Mouse (Mus musculus) kidney, embryonic 16.5 days (tissue): Measurements from ENCODE around the gene Zfhx3. TPM values are rescaled to one million over a fixed set of nuclear protein-coding genes. Genes with fewer than 3 reads are reported as not detected.

Experiments used
- ATAC-seq: fragments of 200-750 bp; cut with Nextera tagmentation; 2 replicates; pipeline ENCODE4 v1.8.0; 2017; ENCODE audit warnings: moderate TSS enrichment; ENCODE audit not compliant: low FRiP score, low TSS enrichment
- H3K27ac ChIP-seq: fragments of 300-500 bp; sonication (generic); 2 replicates; pipeline ENCODE4 v1.5.1; 2014; ENCODE audit warnings: low read length
- H3K27me3 ChIP-seq: fragments of 300-500 bp; sonication (generic); 2 replicates; pipeline ENCODE4 v1.6.1; 2014; ENCODE audit warnings: low read length, control low read depth, mixed read lengths; ENCODE audit not compliant: insufficient read depth
- H3K36me3 ChIP-seq: fragments of 300-500 bp; sonication (generic); 2 replicates; pipeline ENCODE4 v1.6.1; 2014; ENCODE audit warnings: low read length, control low read depth, mixed read lengths; ENCODE audit not compliant: insufficient read depth
- H3K4me1 ChIP-seq: fragments of 300-500 bp; sonication (generic); 2 replicates; pipeline ENCODE4 v1.6.1; 2014; ENCODE audit warnings: low read length, control low read depth, mixed read lengths; ENCODE audit not compliant: insufficient read depth
- H3K4me2 ChIP-seq: fragments of 300-500 bp; sonication (generic); replicated peaks from 2 replicates; pipeline ENCODE4 v1.6.1; 2014; ENCODE audit warnings: low read depth, low read length
- H3K4me3 ChIP-seq: fragments of 300-500 bp; sonication (generic); 2 replicates; pipeline ENCODE4 v1.5.1; 2014; ENCODE audit warnings: mild to moderate bottlenecking, low read length
- H3K9ac ChIP-seq: fragments of 300-500 bp; sonication (generic); replicated peaks from 2 replicates; pipeline ENCODE4 v1.6.1; 2014; ENCODE audit warnings: low read length
- H3K9me3 ChIP-seq: fragments of 300-500 bp; sonication (generic); 2 replicates; pipeline ENCODE4 v1.6.1; 2016; ENCODE audit warnings: low read length, control low read depth
- WGBS: fragments of 180-500 bp; shearing (Covaris S2); extraction: QIAGEN DNeasy Blood & Tissue Kit; methylation state at CpG from one replicate; pipeline ENCODE4 v1.1.7; 2014; 5-methylcytosine and 5-hydroxymethylcytosine counted together
- polyA plus RNA-seq: library from polyadenylated mRNA; unstranded; fragments of >200 nt; fragmentation: Nextera tagmentation; extraction: Ambion mirVana; gene quantifications from 2 replicates; pipeline ENCODE4 v1.2.1, GENCODE M21; 2015

Gene Zfhx3
- polyA plus RNA-seq, 1 experiment from 2014 or later: 6.6 TPM

DNA sequence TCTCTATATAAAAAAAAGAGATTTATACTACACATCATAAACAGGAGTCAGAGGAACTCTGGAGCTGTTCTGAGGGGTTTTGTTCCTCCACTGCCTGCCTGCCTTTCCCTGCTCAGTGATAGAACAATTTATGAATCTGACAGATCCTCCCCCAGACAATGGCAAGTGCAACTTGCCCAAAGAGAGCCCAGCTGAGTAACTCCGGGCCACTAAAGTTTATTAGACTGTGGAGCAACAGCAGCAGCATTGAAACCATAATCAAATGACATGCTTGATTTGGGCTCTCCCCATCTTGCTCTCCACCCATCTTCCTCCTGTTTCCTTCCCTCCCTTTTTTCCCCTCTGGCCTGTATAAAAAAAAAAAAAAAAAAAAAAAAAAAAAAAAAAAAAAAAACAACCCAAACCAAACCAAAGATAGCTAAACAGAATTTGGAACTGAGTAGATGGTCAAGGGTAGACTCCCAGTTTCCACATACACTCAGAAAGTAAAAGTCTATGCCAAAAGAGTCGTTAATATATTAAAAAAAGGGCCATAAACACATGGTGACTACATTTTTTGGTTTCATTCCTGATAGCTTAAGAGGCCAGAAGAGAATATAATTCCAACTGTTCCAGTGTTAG, 129.8 kb downstream of the Zfhx3 start:
- no peaks in the 10 kb centered on the region for H3K36me3 ChIP-seq
- 0 out of 2 replicates have a peak, but pooled peaks cover 4% of the 10 kb centered on the region for H3K27me3 ChIP-seq
- no peak overlapping the region for H3K4me2 ChIP-seq
- no peak overlapping the region for H3K9ac ChIP-seq
- ATAC-seq: no peak
- H3K9me3 ChIP-seq: no peaks in the 10 kb centered on the region
- H3K4me3 ChIP-seq: no peak overlapping the region
- 41% methylated on average over 2 of the region's 2 CpGs for WGBS
- no peak overlapping the region for H3K27ac ChIP-seq
- peaks cover 12% of the 10 kb centered on the region; the same call in 1 of the 2 replicates for H3K4me1 ChIP-seq

DNA sequence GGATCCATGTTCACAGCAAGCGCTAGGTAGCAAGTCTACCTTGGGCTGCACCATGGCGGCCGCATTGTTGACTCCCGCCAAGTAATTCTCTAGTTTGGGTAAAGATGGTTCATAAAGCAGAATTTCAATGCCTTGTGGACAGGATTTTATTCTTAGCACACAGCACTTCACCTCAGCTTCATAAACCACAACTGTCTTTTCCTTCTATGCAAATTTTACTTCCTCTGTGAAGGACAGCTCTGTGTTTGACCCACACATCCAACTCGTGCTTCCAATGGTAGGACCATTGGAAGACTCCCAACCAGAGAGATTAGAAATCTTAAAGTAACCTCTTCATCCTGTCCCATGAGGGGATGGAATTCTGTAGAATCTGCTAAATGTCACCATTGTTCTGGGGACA, 130.4 kb downstream of the Zfhx3 start:
- WGBS: 89% methylated on average over 5 of the region's 5 CpGs
- H3K9me3 ChIP-seq: no peaks in the 10 kb centered on the region

DNA sequence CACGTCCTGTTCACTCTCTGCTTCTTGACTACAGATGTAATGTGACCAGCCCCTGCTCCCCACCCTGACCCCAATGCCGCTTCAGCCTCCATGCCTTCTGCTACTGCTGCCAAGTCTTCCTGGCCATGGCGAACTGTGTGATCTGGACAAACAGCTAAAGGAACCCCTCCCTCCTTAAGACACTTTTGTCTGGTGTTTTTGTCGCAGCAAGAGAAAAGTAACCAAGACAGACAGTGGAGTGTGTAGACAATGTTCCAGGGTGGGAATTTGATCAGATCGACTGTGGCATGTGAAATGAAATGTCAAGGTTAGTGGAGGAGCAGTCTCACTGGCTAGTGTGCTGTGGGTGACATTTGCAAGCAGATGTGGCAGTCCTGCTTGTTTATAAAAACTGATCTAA, 132.7 kb downstream of the Zfhx3 start:
- Histone ChIP-seq H3K9me3 (no peaks in the 10 kb centered on the region), H3K4me2 (no peak overlapping the region), H3K27me3 (no peaks in the 10 kb centered on the region), H3K4me1 (peaks cover 3% of the 10 kb centered on the region; the same call in 1 of the 2 replicates), H3K4me3 (no peak overlapping the region), H3K36me3 (no peaks in the 10 kb centered on the region), H3K27ac (no peak overlapping the region), H3K9ac (no peak overlapping the region)
- 69% methylated on average over 5 of the region's 5 CpGs for WGBS
- no peak for ATAC-seq

More for the DNA sequence above, 130.4 kb downstream of the Zfhx3 start:
- no peak overlapping the region for H3K4me2 ChIP-seq
- H3K4me1 ChIP-seq: peaks cover 12% of the 10 kb centered on the region; the same call in 1 of the 2 replicates
- no peak overlapping the region for H3K9ac ChIP-seq
- no peak for ATAC-seq
- no peak overlapping the region for H3K27ac ChIP-seq
- no peaks in the 10 kb centered on the region for H3K36me3 ChIP-seq
- H3K4me3 ChIP-seq: no peak overlapping the region
- H3K27me3 ChIP-seq: 0 out of 2 replicates have a peak, but pooled peaks cover 4% of the 10 kb centered on the region

DNA sequence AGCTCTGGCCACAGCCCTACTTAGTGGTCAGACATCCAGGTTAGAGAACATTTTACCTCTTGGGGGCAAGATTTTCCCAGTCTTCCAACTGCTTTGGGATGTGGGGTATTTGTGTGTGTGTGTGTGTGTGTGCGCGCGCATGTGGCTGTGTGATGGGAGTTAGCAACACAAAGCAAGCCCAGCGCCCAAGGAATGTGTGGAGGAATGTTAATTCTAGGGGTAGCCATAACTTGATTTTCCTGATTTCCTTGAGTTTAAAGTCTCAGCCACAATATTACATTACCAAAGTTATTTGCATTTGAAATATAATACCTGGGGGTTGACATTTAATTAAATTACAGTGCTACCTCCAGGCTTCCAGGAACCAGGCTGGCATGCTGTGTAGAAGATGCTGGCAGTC, 136.3 kb downstream of the Zfhx3 start:
- no peaks in the 10 kb centered on the region for H3K27me3 ChIP-seq
- no peaks in the 10 kb centered on the region for H3K9me3 ChIP-seq
- H3K9ac ChIP-seq: no peak overlapping the region
- no peaks in the 10 kb centered on the region for H3K36me3 ChIP-seq
- H3K4me3 ChIP-seq: no peak overlapping the region
- H3K27ac ChIP-seq: no peak overlapping the region
- H3K4me1 ChIP-seq: no peaks in the 10 kb centered on the region
- 75% methylated on average over 4 of the region's 4 CpGs for WGBS
- no peak overlapping the region for H3K4me2 ChIP-seq
- no peak for ATAC-seq

DNA sequence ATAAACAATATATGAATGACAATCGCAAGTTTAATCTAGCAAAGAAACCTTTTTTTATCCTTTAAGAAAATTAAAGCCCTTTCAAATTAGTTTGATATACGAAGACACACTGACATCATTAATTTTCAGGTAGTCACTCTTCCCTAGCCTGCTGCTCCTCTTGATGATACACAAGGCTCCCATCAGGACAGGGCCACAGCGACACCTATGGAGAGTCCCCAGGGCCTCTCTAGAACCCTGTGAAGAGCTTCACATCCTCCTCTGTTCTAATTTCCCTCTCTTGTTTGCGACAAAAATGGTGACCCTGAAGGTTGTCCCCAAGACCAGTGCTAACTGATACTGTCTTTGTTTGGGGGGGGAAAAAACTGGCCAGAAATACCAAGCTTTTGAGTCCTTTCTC, 144.5 kb downstream of the Zfhx3 start:
- no peaks in the 10 kb centered on the region for H3K27me3 ChIP-seq
- H3K9me3 ChIP-seq: no peaks in the 10 kb centered on the region
- 67% methylated on average over 4 of the region's 4 CpGs for WGBS
- no peak overlapping the region for H3K4me3 ChIP-seq
- H3K36me3 ChIP-seq: no peaks in the 10 kb centered on the region
- no peak overlapping the region for H3K27ac ChIP-seq
- ATAC-seq: no peak
- no peaks in the 10 kb centered on the region for H3K4me1 ChIP-seq
- no peak overlapping the region for H3K4me2 ChIP-seq
- no peak overlapping the region for H3K9ac ChIP-seq

DNA sequence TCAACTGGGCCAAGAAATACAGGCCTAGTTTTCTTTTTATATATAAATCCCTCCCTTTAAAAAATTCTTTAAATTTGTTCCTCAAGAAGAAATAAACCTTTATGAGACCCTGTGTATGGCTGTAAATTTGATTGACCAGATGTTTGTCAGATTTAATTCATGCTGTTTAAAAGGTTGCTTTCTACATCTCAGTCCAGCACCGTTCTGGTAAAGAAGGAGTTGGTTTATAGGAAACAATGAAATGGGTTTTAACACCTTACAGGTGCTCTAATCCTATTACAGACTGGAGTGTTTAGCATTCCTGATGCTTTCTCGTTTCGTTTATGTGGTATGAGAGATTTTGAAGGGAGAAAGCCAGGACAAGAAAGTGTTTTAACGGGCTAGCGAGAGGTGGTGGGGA, 147.2 kb downstream of the Zfhx3 start:
- Histone ChIP-seq H3K4me1 (no peaks in the 10 kb centered on the region), H3K9ac (no peak overlapping the region), H3K4me2 (no peak overlapping the region), H3K36me3 (no peaks in the 10 kb centered on the region), H3K27me3 (no peaks in the 10 kb centered on the region), H3K9me3 (no peaks in the 10 kb centered on the region), H3K4me3 (no peak overlapping the region), H3K27ac (no peak overlapping the region)
- 83% methylated on average over 5 of the region's 5 CpGs for WGBS
- ATAC-seq: no peak

DNA sequence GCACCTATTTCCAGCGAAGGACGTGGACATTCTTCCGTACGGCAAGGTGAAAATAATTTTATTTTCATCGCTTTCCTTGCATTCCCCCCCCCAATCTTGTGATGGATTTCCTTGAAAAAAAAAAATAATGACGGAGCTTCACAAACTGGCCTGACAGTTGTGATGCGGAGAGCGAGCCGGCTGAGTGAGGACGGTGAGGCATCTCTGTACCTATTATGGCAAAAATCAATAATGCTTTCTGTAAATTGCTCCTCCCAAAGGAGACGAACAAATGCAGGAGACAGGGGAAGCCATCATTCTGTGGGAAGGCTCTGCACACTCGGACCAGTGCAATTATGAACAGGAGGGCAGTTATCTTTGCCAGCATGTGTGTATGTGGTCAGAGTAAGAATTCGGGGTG, 156.2 kb downstream of the Zfhx3 start:
- Histone ChIP-seq H3K36me3 (no peaks in the 10 kb centered on the region), H3K4me1 (no peaks in the 10 kb centered on the region), H3K4me2 (no peak overlapping the region), H3K27ac (no peak overlapping the region), H3K27me3 (no peaks in the 10 kb centered on the region), H3K9me3 (no peaks in the 10 kb centered on the region), H3K9ac (no peak overlapping the region), H3K4me3 (no peak overlapping the region)
- ATAC-seq: no peak
- 88% methylated on average over 13 of the region's 13 CpGs for WGBS

DNA sequence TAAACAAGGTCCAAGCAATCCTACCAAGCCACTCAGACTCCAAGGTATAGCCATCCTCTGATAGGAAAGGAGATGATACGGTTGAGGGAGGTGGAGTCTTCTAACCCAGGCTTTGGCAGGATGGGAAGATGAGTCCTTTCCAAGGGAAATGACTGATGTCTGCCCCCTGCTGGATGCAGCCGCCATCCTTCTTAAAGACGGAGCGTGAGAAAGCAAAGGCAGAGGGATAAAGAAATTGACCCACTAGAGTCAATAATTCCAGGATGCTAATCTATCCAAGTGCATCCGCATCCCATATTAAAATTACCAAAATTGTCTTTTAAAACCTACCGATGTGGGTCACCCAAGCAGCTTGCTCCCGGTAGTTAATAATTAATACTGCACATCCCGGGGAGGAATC, 158.7 kb downstream of the Zfhx3 start:
- no peak overlapping the region for H3K4me2 ChIP-seq
- no peak overlapping the region for H3K27ac ChIP-seq
- no peaks in the 10 kb centered on the region for H3K36me3 ChIP-seq
- ATAC-seq: no peak
- no peaks in the 10 kb centered on the region for H3K27me3 ChIP-seq
- peaks cover 4% of the 10 kb centered on the region; the same call in 1 of the 2 replicates for H3K4me1 ChIP-seq
- 75% methylated on average over 8 of the region's 8 CpGs for WGBS
- no peak overlapping the region for H3K9ac ChIP-seq
- no peak overlapping the region for H3K4me3 ChIP-seq
- no peaks in the 10 kb centered on the region for H3K9me3 ChIP-seq

DNA sequence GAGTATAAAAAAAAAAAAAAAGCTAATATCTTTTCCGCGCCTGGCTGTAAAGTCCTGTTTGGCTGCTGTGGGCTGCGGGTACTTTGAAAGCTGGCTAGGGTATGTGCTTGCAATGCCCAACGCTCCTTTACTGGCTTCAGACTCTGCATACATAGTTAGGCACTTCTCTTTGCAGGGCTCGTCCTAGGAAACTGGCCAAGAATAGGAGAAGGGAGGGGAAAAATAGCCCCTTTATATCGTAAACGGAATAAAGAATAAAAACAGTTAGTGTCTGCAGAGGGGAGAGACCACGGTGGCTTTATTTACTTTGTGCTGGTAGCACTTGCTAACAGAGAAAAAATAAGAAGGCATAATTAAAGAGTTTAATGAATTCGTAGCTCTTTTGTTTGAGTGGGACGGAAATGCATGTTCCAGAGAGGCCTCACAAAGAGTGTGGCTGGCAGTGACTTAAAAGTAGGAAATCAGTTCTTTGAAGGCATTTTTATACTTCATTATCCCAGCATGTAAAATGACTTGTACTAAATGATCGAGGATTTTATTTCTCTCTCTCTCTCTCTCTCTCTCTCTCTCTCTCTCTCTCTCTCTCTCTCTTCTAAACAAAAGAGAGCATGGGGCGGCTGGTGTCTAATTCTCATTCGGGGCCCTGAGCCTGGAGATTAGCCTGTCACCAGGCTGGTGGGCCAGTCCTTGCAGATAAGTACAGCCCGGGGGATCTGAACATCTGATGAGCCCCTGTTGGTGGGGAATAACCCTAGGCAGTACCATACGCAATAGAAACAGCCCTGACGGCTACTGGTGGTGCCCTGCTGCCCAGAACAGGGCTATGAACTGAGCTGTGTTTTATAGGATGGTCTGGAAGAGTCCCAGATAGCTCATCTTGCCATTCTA, 159.8 kb downstream of the Zfhx3 start:
- 64% methylated on average over 16 of the region's 16 CpGs for WGBS
- H3K9me3 ChIP-seq: no peaks in the 10 kb centered on the region
- H3K36me3 ChIP-seq: no peaks in the 10 kb centered on the region
- H3K9ac ChIP-seq: no peak overlapping the region
- no peaks in the 10 kb centered on the region for H3K27me3 ChIP-seq
- no peak overlapping the region for H3K4me3 ChIP-seq
- no peak for ATAC-seq
- peaks cover 4% of the 10 kb centered on the region; the same call in 1 of the 2 replicates for H3K4me1 ChIP-seq
- no peak overlapping the region for H3K27ac ChIP-seq
- no peak overlapping the region for H3K4me2 ChIP-seq
